Mouse (Mus musculus): ENCODE measurements around the gene Sdk1. TPM values are rescaled to one million over a fixed set of nuclear protein-coding genes. Genes with fewer than 3 reads are reported as not detected.

The Sdk1 gene
- polyA plus RNA-seq, 1 experiment from 2014 or later = 0.80 TPM

DNA sequence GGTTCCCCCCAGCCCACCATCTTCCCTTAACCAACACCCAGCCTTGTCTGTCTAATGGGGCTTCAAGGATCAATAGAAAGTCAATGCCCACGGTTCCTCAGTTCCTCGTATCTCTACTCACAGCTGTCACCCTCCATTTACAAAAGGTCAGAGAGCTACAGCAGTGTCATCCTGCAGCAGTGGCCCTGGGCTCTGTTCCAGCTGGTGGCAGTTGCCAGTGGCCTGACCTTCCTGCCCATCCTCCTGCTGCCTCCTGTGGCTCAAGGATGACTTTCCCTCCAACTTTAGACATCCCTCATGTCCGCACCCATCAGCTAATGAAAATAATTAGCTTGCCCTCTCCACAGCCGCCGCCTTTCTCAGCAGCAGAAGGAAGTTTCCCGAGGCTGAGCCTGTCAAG, 759.8 kb downstream of the Sdk1 start:
- peaks cover 34% of the 10 kb centered on the region for H3K9me3 ChIP-seq (replicated peaks)
- H3K27me3 ChIP-seq (replicated peaks) = no peaks in the 10 kb centered on the region
- H3K9ac ChIP-seq = no peak overlapping the region
- 56% methylated on average over 6 of the region's 6 CpGs for WGBS (ENCODE audit: insufficient replicate concordance)
- ATAC-seq = no peak
- no peak overlapping the region for H3K4me2 ChIP-seq
- H3K27ac ChIP-seq = no peak overlapping the region
- H3K36me3 ChIP-seq = peaks cover 3% of the 10 kb centered on the region; the same call in 1 of the 2 replicates
- H3K4me1 ChIP-seq = no peaks in the 10 kb centered on the region
- H3K4me3 ChIP-seq = no peak overlapping the region

GRCm38 (mm10) chr5:142001973-142002372, 760.7 kb downstream of the Sdk1 start:
- ATAC-seq = no peak
- Histone ChIP-seq H3K4me2 (no peak overlapping the region), H3K4me1 (no peaks in the 10 kb centered on the region), H3K9ac (no peak overlapping the region), H3K27me3 (replicated peaks) (no peaks in the 10 kb centered on the region), H3K27ac (no peak overlapping the region), H3K36me3 (peaks cover 3% of the 10 kb centered on the region; the same call in 1 of the 2 replicates), H3K9me3 (replicated peaks) (peaks cover 36% of the 10 kb centered on the region), H3K4me3 (no peak overlapping the region)
- 67% methylated on average over 3 of the region's 3 CpGs for WGBS (ENCODE audit: insufficient replicate concordance)

- Histone ChIP-seq H3K4me1 (no peaks in the 10 kb centered on the region), H3K9me3 (replicated peaks) (peaks cover 23% of the 10 kb centered on the region), H3K4me2 (no peak overlapping the region), H3K27ac (no peak overlapping the region), H3K9ac (no peak overlapping the region), H3K36me3 (no peaks in the 10 kb centered on the region), H3K27me3 (replicated peaks) (no peaks in the 10 kb centered on the region), H3K4me3 (no peak overlapping the region)
- 23% methylated on average over 3 of the region's 3 CpGs for WGBS (ENCODE audit: insufficient replicate concordance)
- 0 out of 2 replicates have a peak, but pooled peaks have one; percentile 40 for ATAC-seq
Measured at GRCm38 (mm10) chr5:142010189-142010588, 768.9 kb downstream of the Sdk1 start.

GRCm38 (mm10) chr5:142017001-142017400, 775.7 kb downstream of the Sdk1 start:
- H3K4me3 ChIP-seq = no peak overlapping the region
- peaks cover 13% of the 10 kb centered on the region; the same call in 1 of the 2 replicates for H3K9me3 ChIP-seq (replicated peaks)
- H3K4me2 ChIP-seq = no peak overlapping the region
- 70% methylated on average over 7 of the region's 7 CpGs for WGBS (ENCODE audit: insufficient replicate concordance)
- no peak overlapping the region for H3K27ac ChIP-seq
- H3K9ac ChIP-seq = no peak overlapping the region
- no peaks in the 10 kb centered on the region for H3K36me3 ChIP-seq
- H3K4me1 ChIP-seq = no peaks in the 10 kb centered on the region
- H3K27me3 ChIP-seq (replicated peaks) = no peaks in the 10 kb centered on the region
- ATAC-seq = no peak

DNA sequence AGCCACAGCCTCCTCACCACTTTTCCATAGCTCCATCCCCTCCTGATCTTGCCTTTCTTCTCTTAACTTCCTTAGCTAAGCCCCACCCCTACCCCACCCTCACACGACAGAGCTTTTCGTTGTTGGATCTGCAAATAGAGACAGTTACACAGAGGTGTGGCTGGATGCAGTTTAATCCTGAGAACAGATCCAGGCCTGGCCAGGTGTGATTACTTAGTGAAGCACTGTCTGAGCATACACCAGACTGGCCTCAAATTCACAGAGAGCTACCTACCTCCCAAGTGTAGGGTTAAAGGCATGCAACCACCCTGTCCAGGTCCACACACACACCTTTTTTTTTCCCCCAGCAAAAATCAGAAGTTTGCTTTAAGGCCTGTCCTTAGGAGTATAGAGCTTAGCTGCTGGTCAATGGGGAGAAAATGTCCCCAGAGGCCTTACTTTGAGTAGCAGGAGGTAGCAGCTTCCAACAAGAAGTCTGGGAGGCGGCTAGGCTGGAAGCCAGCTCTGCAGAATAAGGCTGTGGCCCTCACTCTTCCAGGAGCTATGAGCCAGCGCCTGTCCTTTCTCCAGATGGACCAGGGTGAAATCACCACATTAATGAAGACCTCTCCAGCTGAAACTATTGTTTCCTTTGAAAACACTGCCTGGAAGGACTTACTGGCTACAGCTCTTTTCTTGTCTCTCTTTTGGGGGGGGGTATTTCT, 781.7 kb downstream of the Sdk1 start:
- no peak overlapping the region for H3K9ac ChIP-seq
- H3K9me3 ChIP-seq (replicated peaks) = 0 out of 2 replicates have a peak, but pooled peaks cover 3% of the 10 kb centered on the region
- no peak overlapping the region for H3K4me3 ChIP-seq
- ATAC-seq = no peak
- no peaks in the 10 kb centered on the region for H3K36me3 ChIP-seq
- no peak overlapping the region for H3K4me2 ChIP-seq
- 48% methylated on average over 4 of the region's 4 CpGs for WGBS (ENCODE audit: insufficient replicate concordance)
- no peaks in the 10 kb centered on the region for H3K27me3 ChIP-seq (replicated peaks)
- H3K27ac ChIP-seq = no peak overlapping the region
- no peaks in the 10 kb centered on the region for H3K4me1 ChIP-seq

DNA sequence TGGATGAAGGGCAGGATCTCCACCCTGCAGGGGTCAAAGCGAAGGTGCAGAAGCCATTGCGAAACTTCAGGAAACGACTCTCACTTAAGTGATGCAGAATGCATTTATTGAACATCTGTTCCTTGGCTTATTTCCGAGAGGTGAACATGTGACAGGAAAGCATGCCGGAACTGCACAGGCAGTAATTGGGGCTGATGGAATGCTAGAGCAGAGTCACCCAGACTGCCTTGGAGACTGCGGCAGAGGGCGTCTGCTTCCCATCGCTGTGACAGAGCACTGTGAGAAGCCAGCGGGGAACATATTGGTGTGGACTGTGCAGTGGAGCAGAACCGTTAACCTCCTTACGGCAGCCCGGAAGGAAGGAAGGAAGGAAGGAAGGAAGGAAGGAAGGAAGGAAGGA, 783.2 kb downstream of the Sdk1 start:
- Histone ChIP-seq H3K4me3 (no peak overlapping the region), H3K4me1 (no peaks in the 10 kb centered on the region), H3K27ac (no peak overlapping the region), H3K27me3 (replicated peaks) (no peaks in the 10 kb centered on the region), H3K9ac (no peak overlapping the region), H3K36me3 (no peaks in the 10 kb centered on the region), H3K4me2 (no peak overlapping the region), H3K9me3 (replicated peaks) (0 out of 2 replicates have a peak, but pooled peaks cover 3% of the 10 kb centered on the region)
- ATAC-seq = no peak
- 57% methylated on average over 12 of the region's 12 CpGs for WGBS (ENCODE audit: insufficient replicate concordance)

- H3K36me3 ChIP-seq = no peaks in the 10 kb centered on the region; the same call in 1 of the 2 replicates
- WGBS (ENCODE audit: insufficient replicate concordance) = 72% methylated on average over 9 of the region's 9 CpGs
- H3K4me1 ChIP-seq = no peaks in the 10 kb centered on the region
- H3K9me3 ChIP-seq (replicated peaks) = no peaks in the 10 kb centered on the region
- no peak overlapping the region for H3K4me3 ChIP-seq
- H3K27me3 ChIP-seq (replicated peaks) = no peaks in the 10 kb centered on the region
- no peak overlapping the region for H3K9ac ChIP-seq
- H3K27ac ChIP-seq = no peak overlapping the region
- ATAC-seq = no peak
- no peak overlapping the region for H3K4me2 ChIP-seq
Measured at GRCm38 (mm10) chr5:142036536-142036935, 795.2 kb downstream of the Sdk1 start.

DNA sequence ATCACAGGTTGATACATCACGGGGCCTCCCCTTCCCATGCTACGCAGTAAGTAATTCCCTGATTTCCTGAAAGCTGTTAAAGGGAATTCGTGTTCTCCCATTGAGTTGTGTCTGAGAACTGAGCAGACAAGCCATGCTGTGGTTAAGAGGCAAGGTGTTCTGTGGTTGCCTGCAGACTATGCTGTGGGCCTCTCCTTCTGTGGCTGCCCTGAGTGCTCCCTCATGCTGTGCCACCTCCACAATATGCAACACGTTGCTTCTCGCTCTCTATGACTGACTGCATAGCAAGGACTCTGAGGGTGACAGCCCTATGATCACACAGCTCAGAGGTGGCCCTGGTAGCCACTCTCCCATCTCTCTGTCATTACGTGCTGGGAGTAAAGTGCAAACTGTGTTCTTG, 797.9 kb downstream of the Sdk1 start:
- Histone ChIP-seq H3K4me1 (no peaks in the 10 kb centered on the region), H3K27ac (no peak overlapping the region), H3K4me3 (no peak overlapping the region), H3K9ac (no peak overlapping the region), H3K36me3 (no peaks in the 10 kb centered on the region; the same call in 1 of the 2 replicates), H3K4me2 (no peak overlapping the region), H3K9me3 (replicated peaks) (no peaks in the 10 kb centered on the region; the same call in 1 of the 2 replicates), H3K27me3 (replicated peaks) (no peaks in the 10 kb centered on the region)
- 71% methylated on average over 6 of the region's 6 CpGs for WGBS (ENCODE audit: insufficient replicate concordance)
- ATAC-seq = no peak

DNA sequence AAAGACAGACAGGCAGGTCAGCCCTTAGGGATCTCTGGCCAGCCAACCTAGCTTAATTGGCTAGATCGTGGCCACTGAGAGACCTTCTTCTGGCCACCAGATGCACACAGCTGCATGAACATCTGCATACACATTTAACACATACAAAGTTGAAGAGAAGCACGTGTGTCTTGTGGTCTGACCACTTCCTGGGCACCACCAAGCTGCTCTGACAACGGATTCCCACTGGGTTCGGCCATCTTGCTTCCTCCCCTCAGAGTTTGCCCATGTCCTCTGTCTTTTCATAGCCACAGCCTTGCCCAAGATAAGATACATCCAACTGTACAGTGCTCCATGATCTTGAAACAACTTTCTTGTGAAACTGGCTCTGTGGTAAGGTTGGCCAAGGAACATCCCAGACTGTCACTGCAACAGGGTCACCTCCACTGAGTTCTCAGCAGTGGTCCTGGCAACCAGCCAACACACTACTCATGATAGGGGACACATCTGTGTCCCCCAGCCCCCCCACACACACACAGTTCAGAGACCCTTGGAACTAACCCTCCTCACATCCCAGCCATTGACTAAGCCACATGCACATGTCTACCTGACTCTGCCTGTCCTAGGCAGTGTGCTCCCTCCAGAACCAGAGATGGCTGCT, 798.7 kb downstream of the Sdk1 start:
- Histone ChIP-seq H3K9ac (no peak overlapping the region), H3K27ac (no peak overlapping the region), H3K4me3 (no peak overlapping the region), H3K4me1 (no peaks in the 10 kb centered on the region), H3K36me3 (no peaks in the 10 kb centered on the region; the same call in 1 of the 2 replicates), H3K4me2 (no peak overlapping the region), H3K27me3 (replicated peaks) (no peaks in the 10 kb centered on the region), H3K9me3 (replicated peaks) (no peaks in the 10 kb centered on the region; the same call in 1 of the 2 replicates)
- no peak for ATAC-seq
- WGBS (ENCODE audit: insufficient replicate concordance) = 33% methylated on average over 4 of the region's 4 CpGs

DNA sequence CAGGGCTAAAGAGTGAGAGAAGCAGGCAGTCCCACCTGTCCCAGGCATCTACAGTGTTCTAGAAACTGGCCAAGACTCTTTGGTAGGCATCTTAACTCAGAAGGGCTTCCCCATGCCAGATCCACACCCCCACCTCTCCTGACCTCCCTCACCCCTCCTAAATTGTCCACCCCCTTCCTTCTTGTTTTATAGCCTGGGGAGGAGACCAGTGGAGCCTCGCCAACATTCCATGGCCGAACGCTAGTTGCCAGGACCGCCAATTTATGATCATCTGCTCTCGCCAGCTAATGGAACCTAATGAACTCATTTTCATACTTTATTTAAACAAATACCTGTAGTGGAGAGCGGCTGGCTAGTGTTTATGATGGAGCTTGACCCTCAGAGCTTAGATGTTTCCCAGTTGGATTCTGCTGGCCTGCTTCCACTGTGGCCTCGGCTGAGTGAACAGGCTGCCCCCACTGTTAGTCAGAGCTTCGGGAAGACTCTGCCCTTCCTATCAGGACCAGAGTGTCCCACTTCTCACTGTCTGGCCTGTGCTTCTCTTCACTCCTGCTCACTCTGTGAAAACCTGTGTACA, 800.0 kb downstream of the Sdk1 start:
- H3K4me3 ChIP-seq = no peak overlapping the region
- H3K27me3 ChIP-seq (replicated peaks) = no peaks in the 10 kb centered on the region
- 65% methylated on average over 8 of the region's 8 CpGs for WGBS (ENCODE audit: insufficient replicate concordance)
- H3K9me3 ChIP-seq (replicated peaks) = peaks cover 4% of the 10 kb centered on the region; the same call in 1 of the 2 replicates
- no peaks in the 10 kb centered on the region; the same call in 1 of the 2 replicates for H3K36me3 ChIP-seq
- no peak overlapping the region for H3K4me2 ChIP-seq
- no peak overlapping the region for H3K27ac ChIP-seq
- no peaks in the 10 kb centered on the region for H3K4me1 ChIP-seq
- no peak for ATAC-seq
- H3K9ac ChIP-seq = no peak overlapping the region

GRCm38 (mm10) chr5:142061781-142062180, 820.5 kb downstream of the Sdk1 start:
- Histone ChIP-seq H3K36me3 (no peaks in the 10 kb centered on the region), H3K27me3 (replicated peaks) (no peaks in the 10 kb centered on the region), H3K4me1 (no peaks in the 10 kb centered on the region), H3K9me3 (replicated peaks) (peaks cover 42% of the 10 kb centered on the region), H3K27ac (no peak overlapping the region), H3K4me3 (no peak overlapping the region), H3K4me2 (no peak overlapping the region), H3K9ac (no peak overlapping the region)
- WGBS (ENCODE audit: insufficient replicate concordance) = 71% methylated on average over 4 of the region's 4 CpGs
- no peak for ATAC-seq

- H3K9ac ChIP-seq = no peak overlapping the region
- no peaks in the 10 kb centered on the region for H3K27me3 ChIP-seq (replicated peaks)
- H3K4me1 ChIP-seq = no peaks in the 10 kb centered on the region
- no peak overlapping the region for H3K27ac ChIP-seq
- 72% methylated on average over 3 of the region's 3 CpGs for WGBS (ENCODE audit: insufficient replicate concordance)
- no peak for ATAC-seq
- no peak overlapping the region for H3K4me3 ChIP-seq
- no peak overlapping the region for H3K4me2 ChIP-seq
- H3K9me3 ChIP-seq (replicated peaks) = peaks cover 17% of the 10 kb centered on the region; the same call in 1 of the 2 replicates
- H3K36me3 ChIP-seq = no peaks in the 10 kb centered on the region
Measured at GRCm38 (mm10) chr5:142071322-142071721, 830.0 kb downstream of the Sdk1 start.
